Mouse (Mus musculus): Measurements from ENCODE around the gene Pecam1.
A peak's percentile ranks its signal among the peaks of the same experiment; 100 is the strongest.

The Pecam1 gene

GRCm38 (mm10) chr11:106695917-106696316 lies 54.5 kb downstream of the Pecam1 start:
- no peak for DNase-seq (ENCODE audit: low spot score in 2 of 2)

- no peak for DNase-seq (ENCODE audit: low spot score in 2 of 2)
Measured at GRCm38 (mm10) chr11:106692890-106693289, 57.5 kb downstream of the Pecam1 start.

DNA sequence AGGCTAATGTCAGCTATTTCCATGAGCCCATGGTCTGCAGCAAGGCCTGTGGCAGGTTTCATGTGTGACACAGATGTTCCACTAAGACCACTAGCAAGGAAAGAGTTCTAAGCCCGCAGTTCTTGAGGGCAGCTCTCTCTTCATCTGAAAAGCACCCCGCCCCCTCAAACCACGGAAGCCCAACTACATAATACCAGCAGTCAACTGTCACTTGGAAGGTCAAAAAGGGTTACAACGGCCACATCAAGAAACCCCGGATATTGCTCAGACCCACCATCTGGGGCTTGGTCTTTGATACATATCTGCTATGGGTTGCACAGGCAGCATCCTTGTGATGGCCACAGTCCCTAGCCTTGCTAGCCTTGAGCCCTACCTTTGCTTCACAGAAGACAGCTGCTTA lies 62.1 kb downstream of the Pecam1 start:
- no peak for DNase-seq (ENCODE audit: low spot score in 2 of 2)

DNA sequence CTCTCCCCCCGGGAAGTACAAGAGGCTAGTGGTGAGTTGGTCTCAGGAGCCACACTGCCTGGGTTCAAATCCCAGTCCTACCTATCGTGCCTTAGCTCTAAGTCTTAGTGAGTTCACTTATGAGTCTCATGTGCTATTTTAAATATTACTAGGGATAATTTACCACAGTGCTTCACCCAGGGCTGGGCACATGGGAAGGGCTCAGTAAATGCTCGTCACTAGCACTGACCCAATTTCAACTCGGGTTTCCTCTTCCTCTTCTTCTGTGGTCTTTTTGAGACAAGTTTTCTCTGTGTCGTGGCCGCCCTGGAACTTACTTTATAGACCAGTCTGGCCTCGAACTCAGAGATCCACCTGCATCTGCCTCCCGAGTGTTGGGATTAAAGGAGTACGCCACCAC lies 63.1 kb downstream of the Pecam1 start:
- no peak for DNase-seq (ENCODE audit: low spot score in 2 of 2)

GRCm38 (mm10) chr11:106684027-106684426 lies 66.4 kb downstream of the Pecam1 start:
- DNase-seq (ENCODE audit: low spot score in 2 of 2): no peak

GRCm38 (mm10) chr11:106683345-106683744 lies 67.1 kb downstream of the Pecam1 start:
- peak in 1 of 2 experiments; percentile 48 for DNase-seq (ENCODE audit: low spot score in 2 of 2)

DNA sequence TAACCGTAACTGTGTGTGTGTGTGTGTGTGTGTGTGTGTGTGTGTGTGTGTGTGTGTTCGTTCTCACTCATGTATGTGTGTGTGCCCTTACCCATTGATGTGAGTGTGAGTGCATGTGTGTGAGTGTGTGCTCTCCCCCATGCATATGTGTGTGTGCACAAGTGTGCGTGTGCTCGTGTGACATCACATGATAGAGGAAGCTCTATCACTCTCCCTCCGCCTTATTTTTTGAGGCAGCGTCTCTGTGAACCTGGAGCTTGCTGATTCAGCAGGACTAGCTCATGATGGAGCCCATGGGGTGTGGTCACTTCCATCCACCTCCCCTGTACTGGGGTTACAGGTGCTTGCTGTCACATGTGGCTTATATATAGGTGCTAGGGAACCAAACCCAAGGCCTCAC lies 69.3 kb downstream of the Pecam1 start:
- no peak for DNase-seq (ENCODE audit: low spot score in 2 of 2)

DNA sequence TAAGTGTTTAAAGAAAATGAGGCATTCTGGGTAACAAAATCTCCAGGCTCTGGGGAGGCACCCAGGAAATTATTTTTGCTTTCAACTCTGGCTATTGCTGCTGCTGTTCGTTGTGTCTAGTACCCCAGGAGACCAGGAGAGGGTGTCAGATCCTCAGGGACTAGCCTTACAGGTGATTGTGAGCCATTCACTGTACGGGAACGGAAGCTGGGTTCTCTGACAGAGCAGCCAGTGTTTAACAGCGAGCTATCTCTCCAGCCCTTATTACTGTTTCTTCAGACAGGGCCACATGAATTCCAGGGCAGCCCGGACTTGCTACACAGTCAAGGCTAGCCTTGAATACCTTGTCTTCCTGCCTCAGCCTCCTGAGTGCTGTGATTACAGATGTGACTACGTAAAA lies 70.6 kb downstream of the Pecam1 start:
- peak in 1 of 2 experiments; percentile 53 for DNase-seq (ENCODE audit: low spot score in 2 of 2)

DNA sequence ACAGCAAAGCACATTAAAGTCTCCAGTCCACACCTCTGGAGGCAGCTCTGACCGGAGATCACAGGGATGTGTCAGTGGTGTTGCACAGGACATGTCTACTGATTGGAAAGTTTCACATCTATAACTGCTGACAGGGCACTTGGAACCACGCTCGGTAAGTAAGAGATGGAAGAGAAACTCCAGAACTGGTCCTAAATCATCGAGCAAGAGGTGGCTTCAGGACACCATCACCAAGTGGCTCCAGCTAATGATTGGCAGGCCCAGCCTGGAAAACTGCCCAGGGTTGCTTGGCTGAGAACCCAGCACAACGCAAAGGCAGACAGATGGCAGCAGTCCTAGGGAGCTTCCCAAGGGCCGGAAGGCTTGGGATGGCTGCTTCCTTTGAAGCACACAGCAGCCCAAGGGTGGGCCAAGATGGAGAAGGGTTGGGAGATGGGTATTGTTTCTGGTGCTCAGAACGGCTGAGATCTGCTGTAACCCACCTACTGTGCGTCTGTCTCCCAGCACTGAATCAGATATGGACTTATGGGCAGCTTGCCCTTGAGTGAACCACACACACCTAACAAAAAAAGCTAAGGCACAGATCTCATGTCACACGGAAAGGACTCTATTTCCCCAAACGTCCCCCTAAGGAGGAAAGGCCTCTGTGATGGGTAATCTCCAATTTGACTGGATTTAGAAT lies 72.4 kb downstream of the Pecam1 start:
- peak; percentile 91 to 94 for DNase-seq (ENCODE audit: low spot score in 2 of 2)

DNA sequence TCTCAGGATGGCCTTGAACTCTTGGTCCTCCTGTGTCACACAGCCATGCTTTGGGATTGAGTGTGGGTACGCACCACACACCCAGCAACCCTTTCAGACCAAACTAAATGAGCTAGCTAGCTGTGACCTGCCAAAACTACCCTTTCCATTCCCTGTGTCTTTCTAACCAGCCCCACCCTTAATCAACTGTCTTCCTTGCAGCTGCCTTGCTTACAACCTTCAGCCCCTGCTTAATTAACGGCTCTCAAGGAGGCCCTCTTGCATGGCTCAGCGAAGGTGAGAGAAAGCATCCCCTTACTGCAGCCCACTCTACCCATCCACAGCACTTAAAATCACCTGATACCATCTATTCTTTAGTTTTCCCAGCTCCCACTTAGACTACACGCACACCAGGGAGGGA lies 73.1 kb downstream of the Pecam1 start:
- no peak for DNase-seq (ENCODE audit: low spot score in 2 of 2)

- no peak for DNase-seq (ENCODE audit: low spot score in 2 of 2)
Measured at GRCm38 (mm10) chr11:106675875-106676274, 74.6 kb downstream of the Pecam1 start.

GRCm38 (mm10) chr11:106675201-106675726 lies 75.2 kb downstream of the Pecam1 start:
- DNase-seq (ENCODE audit: low spot score in 2 of 2): peak; percentile 88

- DNase-seq (ENCODE audit: low spot score in 2 of 2): peak; percentile 91 to 94
Measured at GRCm38 (mm10) chr11:106674612-106675153, 75.7 kb downstream of the Pecam1 start.

DNA sequence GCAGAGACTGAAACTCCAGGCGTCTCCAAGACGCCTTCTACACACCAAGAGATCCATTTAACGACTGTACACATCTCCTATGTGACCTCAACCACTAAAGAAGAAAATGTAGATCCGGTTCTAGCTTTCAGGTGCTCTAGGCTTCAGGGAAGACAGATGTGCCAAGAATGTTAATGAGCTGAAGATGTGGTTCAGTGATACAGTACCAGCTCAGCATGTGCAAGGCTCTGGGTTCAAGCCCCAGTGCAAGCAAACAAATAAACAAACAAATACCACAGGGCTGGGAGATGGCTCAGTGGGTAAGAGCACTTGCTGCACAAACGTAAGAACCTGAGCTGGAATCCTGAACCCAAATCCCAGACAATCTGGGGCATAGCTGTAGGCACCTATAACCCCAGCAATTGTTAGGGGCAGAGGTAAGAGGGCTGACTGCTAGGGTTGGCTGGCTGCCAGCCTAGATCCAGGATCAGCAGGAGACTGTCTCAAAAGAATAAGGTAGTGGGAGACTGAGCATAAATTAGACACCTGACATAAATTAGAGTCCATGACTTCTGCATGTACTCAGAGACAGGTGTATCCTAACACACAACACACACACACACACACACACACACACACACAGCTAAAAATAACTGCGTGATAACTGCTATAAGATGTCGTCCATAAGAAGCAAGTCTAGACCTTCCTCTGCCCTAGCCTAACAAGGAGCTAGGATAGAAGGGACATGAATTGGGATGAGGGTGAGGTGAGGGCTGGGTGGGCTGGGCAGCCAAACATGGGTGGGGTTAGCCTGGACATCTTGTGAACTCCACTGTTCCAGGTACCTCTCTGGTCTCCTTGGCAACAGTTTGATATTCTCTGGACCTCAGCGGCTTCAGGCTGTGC lies 76.5 kb downstream of the Pecam1 start:
- DNase-seq (ENCODE audit: low spot score in 2 of 2): no peak

GRCm38 (mm10) chr11:106672919-106673505 lies 77.4 kb downstream of the Pecam1 start:
- DNase-seq (ENCODE audit: low spot score in 2 of 2): no peak

GRCm38 (mm10) chr11:106671801-106672200 lies 78.6 kb downstream of the Pecam1 start:
- DNase-seq (ENCODE audit: low spot score in 2 of 2): no peak

DNA sequence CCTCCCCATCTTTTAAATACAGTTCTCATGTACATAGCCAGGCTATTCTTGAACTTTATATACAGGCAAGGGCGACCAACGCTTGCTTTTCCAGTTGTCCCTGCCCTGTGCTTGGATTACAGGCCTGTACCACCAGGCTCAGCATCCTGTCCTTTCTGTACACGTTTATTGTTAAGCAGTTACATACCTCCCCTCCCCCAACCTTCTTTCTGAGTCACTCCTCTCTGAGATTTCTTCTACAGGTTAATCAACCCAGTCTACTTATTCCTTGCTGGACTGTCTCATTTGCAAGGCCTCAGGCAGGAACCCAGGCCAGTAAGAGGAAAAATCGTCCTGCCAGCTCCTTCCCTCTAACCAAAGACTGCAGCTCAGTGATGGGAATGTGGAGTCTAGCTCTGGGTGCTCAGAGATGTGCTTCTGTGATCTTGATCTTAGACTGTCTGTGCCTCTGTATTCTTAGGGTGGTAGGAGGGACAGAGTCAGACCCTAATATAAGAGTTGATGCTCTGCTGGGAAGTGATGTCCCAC lies 79.4 kb downstream of the Pecam1 start:
- no peak for DNase-seq (ENCODE audit: low spot score in 2 of 2)

DNA sequence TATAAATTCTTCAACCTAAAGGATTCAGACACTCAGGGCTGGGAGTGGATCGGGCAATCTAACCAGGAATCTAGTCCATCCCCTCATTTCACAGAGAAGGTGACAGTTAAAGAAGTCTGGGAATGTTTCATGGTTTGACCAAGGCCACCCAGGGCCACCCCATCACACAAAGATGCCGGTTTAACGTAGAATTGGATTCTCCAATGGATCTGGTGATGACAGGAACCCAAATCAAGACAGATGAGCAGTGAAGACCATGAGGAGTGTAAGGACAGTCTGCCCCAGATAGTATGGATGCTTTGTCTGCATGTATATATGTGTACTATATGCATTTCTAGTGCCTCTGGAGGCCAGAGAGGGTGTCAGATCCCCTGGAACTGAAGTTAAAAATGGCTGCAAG lies 80.2 kb downstream of the Pecam1 start:
- DNase-seq (ENCODE audit: low spot score in 2 of 2): no peak

GRCm38 (mm10) chr11:106669873-106670173 lies 80.6 kb downstream of the Pecam1 start:
- DNase-seq (ENCODE audit: low spot score in 2 of 2): peak; percentile 72 to 78

GRCm38 (mm10) chr11:106669102-106669872 lies 81.1 kb downstream of the Pecam1 start:
- no peak for DNase-seq (ENCODE audit: low spot score in 2 of 2)

- no peak for DNase-seq (ENCODE audit: low spot score in 2 of 2)
Measured at GRCm38 (mm10) chr11:106668336-106668735, 82.1 kb downstream of the Pecam1 start.

All from heart, adult 9 months (tissue).